In genomic region chr11:94575036-94575435, GRCm38 (mm10) we compare ENCODE assay signal across 22 mouse cellular contexts. TPM values are rescaled to one million over a fixed set of nuclear protein-coding genes. Genes with fewer than 3 reads are reported as not detected.
"Had no signal": no experiment of that assay in that cellular context is flagged by ENCODE, and none has a peak within 500 bp of the region (broad histone marks: within the 10 kb centered on the region; RNA-seq: fewer than 3 reads in every experiment).

No protein-coding gene starts in this region.

- H3K4me1 ChIP-seq: limb, embryonic 12.5 days; liver, embryonic 15.5 days; lung, embryonic 15.5 days; midbrain, embryonic 15.5 days; neural tube, embryonic 15.5 days; stomach, embryonic 15.5 days had no signal

- H3K4me2 ChIP-seq: limb, embryonic 12.5 days; limb, embryonic 15.5 days; liver, embryonic 12.5 days; liver, embryonic 15.5 days; lung, embryonic 15.5 days; midbrain, embryonic 12.5 days; midbrain, embryonic 15.5 days; neural tube, embryonic 12.5 days; neural tube, embryonic 15.5 days; stomach, embryonic 15.5 days had no signal

- H3K36me3 ChIP-seq: liver, embryonic 12.5 days; liver, embryonic 15.5 days; lung, embryonic 15.5 days; midbrain, embryonic 15.5 days; neural tube, embryonic 12.5 days; neural tube, embryonic 15.5 days had no signal

- ATAC-seq: liver, embryonic 12.5 days; midbrain, embryonic 15.5 days had no signal

- H3K27me3 ChIP-seq: limb, embryonic 12.5 days; limb, embryonic 15.5 days; liver, embryonic 12.5 days; liver, embryonic 15.5 days; lung, embryonic 15.5 days; midbrain, embryonic 12.5 days; midbrain, embryonic 15.5 days; neural tube, embryonic 12.5 days; neural tube, embryonic 15.5 days; stomach, embryonic 15.5 days had no signal

- H3K9me3 ChIP-seq: limb, embryonic 12.5 days; limb, embryonic 15.5 days; liver, embryonic 12.5 days; liver, embryonic 15.5 days; lung, embryonic 15.5 days; midbrain, embryonic 12.5 days; midbrain, embryonic 15.5 days; neural tube, embryonic 12.5 days; neural tube, embryonic 15.5 days; stomach, embryonic 15.5 days had no signal

- H3K9ac ChIP-seq: limb, embryonic 12.5 days; limb, embryonic 15.5 days; liver, embryonic 12.5 days; liver, embryonic 15.5 days; lung, embryonic 15.5 days; midbrain, embryonic 12.5 days; midbrain, embryonic 15.5 days; neural tube, embryonic 12.5 days; neural tube, embryonic 15.5 days; stomach, embryonic 15.5 days had no signal

- H3K27ac ChIP-seq: limb, embryonic 12.5 days; limb, embryonic 15.5 days; liver, embryonic 12.5 days; liver, embryonic 15.5 days; lung, embryonic 15.5 days; macrophage; midbrain, embryonic 12.5 days; midbrain, embryonic 15.5 days; neural tube, embryonic 12.5 days; neural tube, embryonic 15.5 days; stomach, embryonic 15.5 days had no signal

- DNase-seq: kidney, adult 18-20 months; kidney, adult 9 months; kidney, postnatal 14 days; kidney, postnatal 4 days; left cerebral cortex, postnatal 4 days; right cerebral cortex, adult 18-20 months; right cerebral cortex, postnatal 14 days; right cerebral cortex, postnatal 4 days; thymus, adult 18-20 months; thymus, postnatal 36 days had no signal

- H3K4me3 ChIP-seq: limb, embryonic 12.5 days; limb, embryonic 15.5 days; liver, embryonic 12.5 days; liver, embryonic 15.5 days; lung, embryonic 15.5 days; midbrain, embryonic 12.5 days; midbrain, embryonic 15.5 days; neural tube, embryonic 12.5 days; neural tube, embryonic 15.5 days; stomach, embryonic 15.5 days had no signal

RNA-seq across cellular contexts. Expression of gene Chad, which starts 10.2 kb away (rescaled TPM):
- total RNA-seq: megakaryocyte, adult 5-6 weeks had no signal
- polyA plus RNA-seq: liver, embryonic 12.5 days; macrophage had no signal

RNA-seq across cellular contexts. Expression of gene Mycbpap, which starts 53.5 kb away (rescaled TPM):
- total RNA-seq: megakaryocyte, adult 5-6 weeks had no signal
- polyA plus RNA-seq: liver, embryonic 15.5 days had no signal
